Mouse (Mus musculus) midbrain, embryonic 10.5 days (tissue): Measurements from ENCODE around the gene Vmn1r119. TPM values are rescaled to one million over a fixed set of nuclear protein-coding genes. Genes with fewer than 3 reads are reported as not detected.
"Not testable (repeated sequence)": the region's sequence is repeated elsewhere in the genome, so short reads cannot be mapped to it uniquely, and the experiment has no call there.

ENCODE experiments used
- DNase-seq: peaks from one replicate; pipeline ENCODE4 v3.0.0-alpha.2; 2017; ENCODE audit warnings: low spot score
- H3K27ac ChIP-seq: fragments of 300-500 bp; sonication (generic); replicated peaks from 2 replicates; pipeline ENCODE4 v1.5.1; 2016; ENCODE audit warnings: mild to moderate bottlenecking
- H3K27me3 ChIP-seq: fragments of 300-500 bp; sonication (generic); 2 replicates; pipeline ENCODE4 v1.6.1; 2016; ENCODE audit warnings: low read depth, mild to moderate bottlenecking; ENCODE audit not compliant: poor library complexity, severe bottlenecking
- H3K36me3 ChIP-seq: fragments of 300-500 bp; sonication (generic); 2 replicates; pipeline ENCODE4 v1.6.1; 2016; ENCODE audit warnings: mild to moderate bottlenecking, moderate library complexity
- H3K4me1 ChIP-seq: fragments of 300-500 bp; sonication (generic); 2 replicates; pipeline ENCODE4 v1.6.1; 2016
- H3K4me3 ChIP-seq: fragments of 300-500 bp; sonication (generic); 2 replicates; pipeline ENCODE4 v1.5.1; 2016; ENCODE audit warnings: mild to moderate bottlenecking, moderate library complexity
- H3K9me3 ChIP-seq: fragments of 300-500 bp; sonication (generic); replicated peaks from 2 replicates; pipeline ENCODE4 v1.6.1; 2016; ENCODE audit warnings: mild to moderate bottlenecking
- WGBS: fragments of 180-500 bp; shearing (Covaris S2); methylation state at CpG from one replicate; pipeline ENCODE4 v1.1.7; 2016; 5-methylcytosine and 5-hydroxymethylcytosine counted together
- polyA plus RNA-seq: library from polyadenylated mRNA; unstranded; fragments of >200 nt; fragmentation: Nextera tagmentation; extraction: Ambion mirVana; gene quantifications from 2 replicates; pipeline ENCODE4 v1.2.1, GENCODE M21; 2016

Gene Vmn1r119
- not detected in 2 replicates for polyA plus RNA-seq

DNA sequence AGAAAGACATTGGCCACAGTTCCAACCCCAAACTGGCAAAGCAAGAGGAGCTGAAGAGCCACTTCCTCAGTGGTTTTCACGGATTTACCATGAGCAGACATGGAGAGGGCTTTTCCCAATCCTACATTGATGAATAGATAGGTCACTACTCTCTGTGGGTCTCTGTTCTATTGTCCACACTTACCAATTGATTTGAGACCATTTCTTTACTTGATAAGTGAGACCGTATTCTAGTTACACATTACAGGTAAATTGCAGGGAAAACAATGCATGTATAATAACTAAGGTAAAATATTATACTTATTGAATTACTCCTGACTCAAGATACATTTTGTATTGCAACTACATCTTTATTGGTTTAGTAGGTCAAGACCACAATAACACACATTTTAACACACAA is at the start of gene Vmn1r119:
TSS of gene Vmn1r119 (minus strand) at position 101 of the 400 bp plus-strand sequence.
- not testable (repeated sequence) for H3K4me1 ChIP-seq, H3K27me3 ChIP-seq, H3K4me3 ChIP-seq, DNase-seq, H3K9me3 ChIP-seq, H3K27ac ChIP-seq, H3K36me3 ChIP-seq
- no CpG with 5 or more reads among the region's 2 CpGs for WGBS

- H3K27ac ChIP-seq, DNase-seq, H3K4me1 ChIP-seq, H3K27me3 ChIP-seq, H3K36me3 ChIP-seq, H3K4me3 ChIP-seq, H3K9me3 ChIP-seq: not testable (repeated sequence)
- 90% methylated on average over 1 of the region's 1 CpGs for WGBS
Measured at GRCm38 (mm10) chr7:21053684-21054083, 41.4 kb upstream of the Vmn1r119 start, which contains the start of gene Vmn1r120. Gene Vmn1r120 (minus strand): TSS chr7:21053784.

Other genes with a start within 250 kb of the Vmn1r119 start
- gene Vmn1r112, start 241.3 kb downstream of the Vmn1r119 start, polyA plus RNA-seq = not detected in 2 replicates
- gene Vmn1r113, start 225.2 kb downstream of the Vmn1r119 start, polyA plus RNA-seq = not detected in 2 replicates
- gene Vmn1r114, start 200.3 kb downstream of the Vmn1r119 start, polyA plus RNA-seq = not detected in 2 replicates
- not detected in 2 replicates for gene Vmn1r115, start 167.5 kb downstream of the Vmn1r119 start, polyA plus RNA-seq
- gene Vmn1r116, start 140.2 kb downstream of the Vmn1r119 start, polyA plus RNA-seq = not detected in 2 replicates
- not detected in 2 replicates for gene Vmn1r117, start 128.3 kb downstream of the Vmn1r119 start, polyA plus RNA-seq
- gene Vmn1r118, start 100.1 kb downstream of the Vmn1r119 start, polyA plus RNA-seq = not detected in 2 replicates
- gene Vmn1r120, start 41.3 kb upstream of the Vmn1r119 start, polyA plus RNA-seq = not detected in 2 replicates
- not detected in 2 replicates for gene Vmn1r121, start 86.1 kb upstream of the Vmn1r119 start, polyA plus RNA-seq
- gene Vmn1r122, start 121.7 kb upstream of the Vmn1r119 start, polyA plus RNA-seq = not detected in 2 replicates
- gene Vmn1r123, start 149.7 kb upstream of the Vmn1r119 start, polyA plus RNA-seq = not detected in 2 replicates
- gene Gm5157, start 178.0 kb upstream of the Vmn1r119 start, polyA plus RNA-seq = not detected in 2 replicates
- not detected in 2 replicates for gene Vmn1r124, start 248.2 kb upstream of the Vmn1r119 start, polyA plus RNA-seq